Mouse (Mus musculus): Measurements from ENCODE around the gene Rcc2.

GRCm38 (mm10) chr4:140701049-140701715 lies 841 bp downstream of the Rcc2 start:
- TF ChIP-seq CTCF (IDR thresholded peaks at IDR 0.05; ENCODE audit: low read depth) (no peak; the same call in 1 of the 2 replicates), EP300 (IDR thresholded peaks at IDR 0.05; ENCODE audit: low read depth) (peak; percentile 5; the same call in 1 of the 2 replicates)
